Mouse (Mus musculus) gastrocnemius, adult 18-20 months (tissue): Measurements from ENCODE around the gene 4930404N11Rik. TPM values are rescaled to one million over a fixed set of nuclear protein-coding genes. Genes with fewer than 3 reads are reported as not detected.

Experiments
- DNase-seq: peaks from one replicate; pipeline ENCODE4 v3.0.0; 2021; ENCODE audit warnings: low spot score
- total RNA-seq, 2 experiments: library from RNA; stranded (reverse); gene quantifications; 2 replicates each; pipeline ENCODE4 v1.2.3; 2021

Gene 4930404N11Rik
- total RNA-seq, 2 experiments from 2014 or later: 0.23 to 0.66 TPM

DNA sequence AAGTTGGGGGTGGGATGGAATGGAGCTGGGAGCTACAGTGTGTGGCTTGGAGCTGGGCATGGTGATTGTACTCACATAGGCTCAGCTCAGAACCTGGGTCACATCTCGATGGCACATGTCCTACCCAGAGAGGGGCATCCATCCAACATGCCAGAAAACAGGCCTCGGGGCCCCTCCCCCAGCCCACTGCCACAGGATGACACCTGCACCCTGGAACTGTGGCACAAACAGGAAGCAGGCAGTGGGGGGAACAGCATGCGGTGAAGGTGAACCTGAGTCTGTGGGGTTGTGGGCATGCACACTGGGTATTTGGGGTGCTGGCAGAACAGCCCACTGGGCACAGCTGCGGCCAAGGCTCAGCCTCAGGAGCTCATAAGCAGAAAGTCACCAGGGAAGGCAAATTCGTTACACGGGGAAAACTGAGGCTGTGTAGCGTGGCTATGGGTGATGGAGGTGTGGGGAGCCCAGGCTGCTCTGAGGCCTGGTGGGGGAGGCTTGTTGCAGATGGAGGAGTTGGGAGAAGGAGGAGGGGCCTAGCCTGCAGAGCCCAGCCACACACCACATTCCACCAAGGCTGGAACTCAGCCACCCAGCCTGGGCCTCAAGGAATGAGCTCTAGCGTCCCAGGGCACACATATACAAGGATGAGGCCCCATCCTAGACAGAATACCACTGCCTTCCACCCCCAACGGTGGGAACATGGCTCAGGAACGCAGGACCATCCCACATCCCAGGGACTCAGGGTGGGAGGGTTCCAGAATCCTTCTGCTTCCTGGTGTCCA, 36.2 kb downstream of the 4930404N11Rik start:
- DNase-seq: no peak

DNA sequence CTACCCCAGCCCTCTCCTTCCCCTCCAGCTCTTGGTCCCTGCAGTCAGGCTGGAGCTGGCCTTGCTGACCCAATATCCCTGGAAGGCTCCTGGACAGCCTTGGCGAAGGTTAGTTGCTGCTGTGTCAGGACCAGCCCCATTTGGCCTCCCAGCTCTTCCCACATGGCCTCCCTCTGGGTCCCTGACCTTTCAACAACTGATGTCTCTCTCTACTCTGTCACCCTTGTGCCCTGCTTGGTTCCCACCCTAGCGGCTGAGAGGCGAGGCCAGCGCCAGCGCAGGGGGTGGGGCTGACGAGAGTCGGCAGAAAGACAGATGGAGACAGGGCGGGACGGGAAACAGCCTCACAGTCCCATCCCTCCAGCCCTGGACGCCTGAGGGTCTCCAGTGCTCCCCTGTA, 37.2 kb downstream of the 4930404N11Rik start, which contains the start of gene Tbxa2r:
Gene Tbxa2r (plus strand): TSS at position 346 of the 400 bp plus-strand sequence.
- DNase-seq: peak; percentile 48

DNA sequence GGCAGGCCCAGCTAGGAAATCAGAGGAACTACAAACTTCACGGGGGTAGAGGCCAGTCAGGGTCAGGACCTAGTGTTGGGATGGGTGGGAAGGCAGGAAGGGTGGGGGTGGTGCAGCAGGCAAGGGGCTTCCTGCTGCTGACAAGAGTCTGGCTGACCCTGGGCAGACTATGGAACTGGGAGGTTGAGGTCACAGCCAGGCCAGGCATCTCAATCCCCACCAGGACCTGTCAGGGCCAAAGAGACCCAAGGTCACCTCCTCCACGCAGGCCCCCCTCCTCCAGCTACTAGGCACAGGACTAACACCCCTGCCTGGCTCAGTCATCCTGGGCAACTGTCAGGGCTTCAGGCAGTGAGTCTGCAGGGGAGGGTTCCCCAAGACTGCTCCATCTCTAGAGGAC, 37.7 kb downstream of the 4930404N11Rik start:
- DNase-seq: no peak

GRCm38 (mm10) chr10:81326858-81327257, 38.8 kb downstream of the 4930404N11Rik start:
- DNase-seq: no peak

GRCm38 (mm10) chr10:81325781-81326180, 39.8 kb downstream of the 4930404N11Rik start:
- DNase-seq: no peak

DNA sequence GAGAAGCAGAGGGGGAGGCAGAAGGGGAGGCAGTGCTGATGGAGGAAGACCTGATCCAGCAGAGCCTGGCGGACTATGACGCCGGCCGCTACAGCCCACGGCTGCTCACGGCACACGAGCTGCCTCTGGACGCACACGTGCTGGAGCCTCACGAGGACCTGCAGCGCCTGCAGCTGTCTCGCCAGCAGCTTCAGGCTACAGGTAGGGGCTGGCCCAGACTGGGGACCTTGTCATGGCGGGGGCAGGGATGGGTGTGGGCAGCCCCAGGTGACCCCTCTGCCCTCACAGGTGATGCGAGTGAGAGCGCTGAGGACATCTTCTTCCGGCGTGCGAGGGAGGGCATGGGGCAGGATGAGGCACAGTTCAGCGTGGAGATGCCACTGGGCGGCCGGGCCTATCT, 40.4 kb downstream of the 4930404N11Rik start:
- no peak for DNase-seq

GRCm38 (mm10) chr10:81323791-81324530, 41.7 kb downstream of the 4930404N11Rik start:
- DNase-seq: no peak

DNA sequence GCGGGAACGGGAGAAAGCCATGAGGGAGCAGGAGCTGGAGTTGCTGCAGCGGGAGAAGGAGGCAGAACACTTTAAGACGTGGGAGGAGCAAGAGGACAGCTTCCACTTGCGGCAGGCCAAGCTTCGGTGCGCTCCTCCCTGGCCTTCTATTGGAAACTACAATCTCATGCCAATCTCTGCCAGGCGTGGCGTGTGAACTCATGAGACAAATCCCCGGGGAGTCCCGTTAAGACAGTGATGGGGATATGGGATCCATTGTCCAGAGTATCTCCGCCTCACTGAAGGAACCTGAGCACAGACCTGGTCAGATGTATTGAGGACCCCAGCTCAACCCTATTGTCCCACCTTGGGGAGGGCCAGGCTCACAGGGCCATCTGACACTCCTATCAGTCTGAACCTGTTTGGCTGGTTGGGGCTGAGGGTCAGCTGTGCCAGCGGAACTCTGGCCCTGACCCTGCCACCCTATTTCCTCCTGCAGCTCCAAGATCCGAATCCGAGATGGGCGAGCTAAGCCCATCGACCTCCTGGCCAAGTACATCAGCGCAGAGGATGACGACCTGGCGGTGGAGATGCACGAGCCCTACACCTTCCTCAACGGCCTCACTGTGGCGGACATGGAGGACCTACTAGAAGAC, 42.4 kb downstream of the 4930404N11Rik start:
- DNase-seq: no peak

- no peak for DNase-seq
These were observed 43.2 kb downstream of the 4930404N11Rik start for GRCm38 (mm10) chr10:81322444-81322843.

GRCm38 (mm10) chr10:81321436-81321835, 44.2 kb downstream of the 4930404N11Rik start:
- no peak for DNase-seq

DNA sequence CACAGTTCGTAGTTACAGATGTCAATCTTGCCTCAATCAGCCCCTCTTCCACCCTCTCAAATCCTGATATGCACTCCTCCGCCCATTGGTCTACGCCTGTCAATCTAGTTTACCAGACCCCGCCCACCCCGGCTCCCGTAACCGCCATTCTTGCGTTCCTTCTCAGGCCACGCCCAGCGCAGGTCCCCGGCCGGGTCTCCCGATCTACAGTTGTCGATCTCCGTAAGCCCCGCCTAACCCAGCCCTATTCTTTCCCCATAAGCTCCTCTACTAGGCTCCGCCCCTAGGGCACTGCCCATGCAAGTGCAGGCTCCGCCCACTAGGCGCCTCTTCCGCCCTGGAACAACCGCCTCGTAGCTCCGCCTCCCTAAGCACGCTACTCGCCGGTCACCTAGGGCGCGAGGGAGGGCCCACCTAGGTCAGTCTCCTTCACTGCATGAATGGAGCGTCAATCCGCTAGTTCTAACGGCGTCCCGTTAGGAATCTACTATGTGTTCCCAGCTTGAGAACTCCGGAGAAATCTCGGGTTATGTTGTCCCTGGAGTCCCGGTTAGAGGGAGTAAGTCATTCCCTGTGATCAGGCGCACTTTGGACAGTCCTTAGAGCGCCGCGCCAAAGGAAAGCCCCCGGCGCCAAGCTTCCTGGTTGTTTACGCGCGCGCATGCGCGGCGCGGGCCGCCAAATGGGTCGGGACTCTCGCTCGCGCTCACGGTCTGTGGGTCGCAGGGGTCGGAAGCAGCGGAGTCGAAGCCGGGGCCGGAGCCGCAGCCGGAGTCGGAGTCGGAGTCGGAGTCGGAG, 44.9 kb downstream of the 4930404N11Rik start, which contains the start of gene Cactin:
Gene Cactin (plus strand): TSS at position 554 of the 798 bp plus-strand sequence.
- peak; percentile 100 for DNase-seq

DNA sequence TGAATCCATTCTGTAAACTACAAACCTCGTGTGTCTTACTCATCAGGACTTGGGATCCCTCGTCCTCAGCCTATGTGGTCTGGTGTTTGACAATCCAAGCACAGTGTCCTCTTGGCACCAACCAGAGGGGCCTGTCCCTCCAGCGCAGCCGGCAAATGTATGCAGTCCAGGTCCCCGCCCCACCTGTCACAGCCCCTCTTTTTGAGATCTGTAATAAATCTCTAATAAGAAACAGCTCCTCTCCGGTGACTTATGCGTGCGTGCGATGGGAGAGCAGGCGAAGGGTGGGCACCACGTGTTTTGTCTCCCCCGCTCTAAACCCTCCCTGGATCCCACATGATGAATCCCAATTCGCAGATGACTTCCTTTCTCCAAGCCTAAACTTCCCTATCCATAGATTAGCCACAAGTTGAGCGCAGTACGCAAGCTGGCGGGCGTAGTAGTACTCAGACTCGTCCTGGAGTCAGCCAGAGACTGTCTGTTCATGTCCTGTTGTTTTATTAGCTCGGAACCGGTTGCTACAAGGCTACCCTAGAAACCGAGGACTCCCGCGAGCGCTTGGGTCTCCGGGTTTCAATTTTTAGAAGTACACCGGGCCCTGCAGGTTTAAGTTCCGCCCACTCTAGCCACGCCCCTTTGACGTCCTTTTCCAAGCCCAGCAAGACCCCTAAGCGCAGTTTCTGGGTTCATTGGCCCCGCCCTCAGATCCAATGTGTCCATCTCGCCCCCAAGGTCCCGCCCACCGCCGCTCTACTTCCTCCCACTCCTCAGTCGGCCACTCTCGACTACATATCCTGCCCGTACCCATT, 45.7 kb downstream of the 4930404N11Rik start:
- DNase-seq: peak; percentile 26

GRCm38 (mm10) chr10:81319330-81319699, 46.3 kb downstream of the 4930404N11Rik start:
- DNase-seq: no peak

- DNase-seq: peak; percentile 54
These were observed 46.9 kb downstream of the 4930404N11Rik start for GRCm38 (mm10) chr10:81318589-81319329.

- DNase-seq: no peak
These were observed 48.3 kb downstream of the 4930404N11Rik start for GRCm38 (mm10) chr10:81317273-81317672.

- DNase-seq: no peak
These were observed 49.1 kb downstream of the 4930404N11Rik start for GRCm38 (mm10) chr10:81316338-81317060.

GRCm38 (mm10) chr10:81315587-81315986, 50.0 kb downstream of the 4930404N11Rik start:
- DNase-seq: no peak

DNA sequence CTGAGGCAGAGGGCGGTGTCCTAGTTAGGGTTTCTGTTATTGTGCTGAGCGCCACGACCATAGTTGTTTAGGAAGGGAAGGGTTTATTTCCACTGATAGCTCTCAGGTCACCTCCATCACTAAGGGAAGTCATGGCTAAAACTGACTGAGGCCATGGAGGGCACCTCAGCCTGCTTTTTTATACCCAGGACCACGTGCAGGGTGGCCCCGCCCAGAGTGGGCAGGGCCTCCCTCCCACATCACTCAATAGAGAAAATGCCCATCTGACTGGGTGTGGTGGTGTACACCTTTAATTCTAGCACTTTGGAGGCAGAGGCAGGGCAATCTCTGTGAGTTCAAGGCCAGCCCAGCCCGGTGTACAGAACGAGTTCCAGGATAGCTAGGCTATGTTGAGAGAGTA, 51.4 kb downstream of the 4930404N11Rik start:
- DNase-seq: no peak

DNA sequence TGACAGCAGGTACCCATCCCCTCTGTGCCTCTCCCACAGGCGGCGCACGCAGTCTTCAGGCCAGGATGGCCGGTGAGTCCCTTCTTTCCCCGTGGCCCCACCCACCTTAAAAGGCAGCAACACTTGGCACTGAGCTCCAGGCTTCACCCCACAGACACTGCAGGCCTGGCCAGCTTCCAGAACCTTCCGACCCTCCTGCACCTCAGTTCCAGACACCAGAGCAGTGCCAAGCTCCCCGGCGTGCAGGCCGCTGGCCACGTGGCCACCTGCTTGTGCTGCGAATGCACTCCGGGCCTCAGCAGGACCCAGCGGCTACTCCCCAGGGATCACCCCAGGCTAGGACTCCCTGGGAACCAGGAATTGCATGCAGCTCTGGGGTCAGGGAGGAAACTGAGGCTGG, 52.0 kb downstream of the 4930404N11Rik start:
- no peak for DNase-seq
